Mouse (Mus musculus): ENCODE measurements around the gene Rps29. TPM values are rescaled to one million over a fixed set of nuclear protein-coding genes. Genes with fewer than 3 reads are reported as not detected.
A peak's percentile ranks its signal among the peaks of the same experiment; 100 is the strongest.

The Rps29 gene
- polyA plus RNA-seq, 1 experiment from 2014 or later: 1,642 TPM

DNA sequence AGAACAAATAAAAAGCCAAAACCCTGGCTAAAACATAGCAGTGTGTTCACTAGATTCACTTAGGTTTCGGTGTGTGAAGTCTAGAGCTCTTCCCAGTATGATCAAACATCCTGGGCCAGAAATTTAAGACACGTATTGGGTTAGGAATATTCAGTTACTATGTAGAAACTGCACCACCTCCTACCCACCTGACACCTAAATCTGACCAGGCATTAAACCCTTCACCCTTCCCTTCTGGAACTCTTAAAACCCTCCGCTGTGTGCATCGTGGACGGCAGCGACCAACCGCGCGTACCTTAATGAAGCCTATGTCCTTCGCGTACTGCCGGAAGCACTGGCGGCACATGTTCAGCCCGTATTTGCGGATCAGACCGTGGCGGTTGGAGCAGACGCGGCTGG is 621 bp downstream of the Rps29 start:
- Histone ChIP-seq H3K27ac (ENCODE audit: low read length) (peak overlapping the region; percentile 92), H3K9me3 (ENCODE audit: low read length) (no peaks in the 10 kb centered on the region), H3K4me3 (ENCODE audit: low read depth, low read length) (peak overlapping the region; percentile 53), H3K9ac (replicated peaks; ENCODE audit: low read depth) (peak overlapping the region; percentile 63), H3K27me3 (replicated peaks; ENCODE audit: insufficient read depth, low read length) (no peaks in the 10 kb centered on the region), H3K4me1 (ENCODE audit: insufficient read depth, low read depth, low read length) (peaks cover 4% of the 10 kb centered on the region; the same call in 1 of the 2 replicates), H3K4me2 (replicated peaks; ENCODE audit: low read depth, low read length) (peak overlapping the region; percentile 66), H3K36me3 (ENCODE audit: insufficient read depth, low read length) (0 out of 2 replicates have a peak, but pooled peaks cover 4% of the 10 kb centered on the region)
- no peak for ATAC-seq
- under 1% methylated on average over 19 of the region's 19 CpGs for WGBS
- DNase-seq (ENCODE audit: low spot score): peak; percentile 37
- TF ChIP-seq CTCF (IDR thresholded peaks at IDR 0.05) (no peak), EP300 (IDR thresholded peaks at IDR 0.05) (no peak)

DNA sequence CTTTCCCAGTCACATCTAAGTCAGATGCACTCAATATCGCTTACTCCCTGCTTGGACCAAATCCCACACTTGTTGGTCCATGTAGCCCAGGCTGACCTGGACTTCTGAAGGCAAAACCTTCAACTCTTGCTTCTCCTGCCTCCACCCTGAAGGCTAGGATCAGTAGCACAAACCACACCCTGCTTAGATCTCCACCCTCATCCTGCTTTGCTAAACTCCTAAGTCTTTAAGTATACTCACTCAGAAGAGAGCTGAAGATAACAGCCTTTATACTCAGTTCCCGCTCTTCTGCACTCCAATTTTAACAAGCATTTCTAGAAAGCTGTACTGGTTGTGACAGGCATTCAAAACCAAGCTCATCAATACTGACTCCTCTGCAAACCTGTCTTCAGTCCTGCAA is 1.9 kb downstream of the Rps29 start:
- Histone ChIP-seq H3K4me3 (ENCODE audit: low read depth, low read length) (no peak overlapping the region), H3K27me3 (replicated peaks; ENCODE audit: insufficient read depth, low read length) (no peaks in the 10 kb centered on the region), H3K9ac (replicated peaks; ENCODE audit: low read depth) (no peak overlapping the region), H3K4me2 (replicated peaks; ENCODE audit: low read depth, low read length) (no peak overlapping the region), H3K27ac (ENCODE audit: low read length) (no peak overlapping the region), H3K36me3 (ENCODE audit: insufficient read depth, low read length) (0 out of 2 replicates have a peak, but pooled peaks cover 4% of the 10 kb centered on the region), H3K4me1 (ENCODE audit: insufficient read depth, low read depth, low read length) (peaks cover 4% of the 10 kb centered on the region; the same call in 1 of the 2 replicates), H3K9me3 (ENCODE audit: low read length) (no peaks in the 10 kb centered on the region)
- no peak for DNase-seq (ENCODE audit: low spot score)
- no peak for ATAC-seq
- TF ChIP-seq EP300 (IDR thresholded peaks at IDR 0.05) (no peak), CTCF (IDR thresholded peaks at IDR 0.05) (no peak)
- 90% methylated on average over 2 of the region's 2 CpGs for WGBS

DNA sequence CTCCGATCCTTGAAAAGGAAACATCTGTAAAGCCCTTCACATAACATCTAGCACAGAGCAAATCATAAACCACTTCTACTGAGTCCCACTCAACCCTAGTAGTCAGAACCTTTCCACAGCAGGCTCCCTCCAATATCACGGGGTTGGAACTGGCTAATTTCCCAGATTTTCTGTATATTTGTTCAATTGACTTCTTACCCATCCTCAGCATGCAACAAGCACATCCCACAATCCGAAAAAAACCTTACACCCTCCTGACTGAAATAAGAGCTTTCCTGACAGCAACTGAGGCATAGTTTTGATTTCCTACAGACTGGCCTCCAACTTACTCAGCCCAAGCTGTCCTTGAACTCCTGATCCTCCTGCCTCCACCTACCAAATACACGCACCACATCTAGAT is 2.5 kb downstream of the Rps29 start:
- no peaks in the 10 kb centered on the region for H3K27me3 ChIP-seq (replicated peaks; ENCODE audit: insufficient read depth, low read length)
- TF ChIP-seq CTCF (IDR thresholded peaks at IDR 0.05) (no peak), EP300 (IDR thresholded peaks at IDR 0.05) (no peak)
- 0 out of 2 replicates have a peak, but pooled peaks cover 4% of the 10 kb centered on the region for H3K36me3 ChIP-seq (ENCODE audit: insufficient read depth, low read length)
- DNase-seq (ENCODE audit: low spot score) (no peak), ATAC-seq (no peak)
- no peaks in the 10 kb centered on the region for H3K9me3 ChIP-seq (ENCODE audit: low read length)
- 73% methylated on average over 4 of the region's 4 CpGs for WGBS
- H3K27ac ChIP-seq (ENCODE audit: low read length): no peak overlapping the region
- H3K4me3 ChIP-seq (ENCODE audit: low read depth, low read length): no peak overlapping the region
- H3K4me2 ChIP-seq (replicated peaks; ENCODE audit: low read depth, low read length): no peak overlapping the region
- peaks cover 4% of the 10 kb centered on the region; the same call in 1 of the 2 replicates for H3K4me1 ChIP-seq (ENCODE audit: insufficient read depth, low read depth, low read length)
- no peak overlapping the region for H3K9ac ChIP-seq (replicated peaks; ENCODE audit: low read depth)

DNA sequence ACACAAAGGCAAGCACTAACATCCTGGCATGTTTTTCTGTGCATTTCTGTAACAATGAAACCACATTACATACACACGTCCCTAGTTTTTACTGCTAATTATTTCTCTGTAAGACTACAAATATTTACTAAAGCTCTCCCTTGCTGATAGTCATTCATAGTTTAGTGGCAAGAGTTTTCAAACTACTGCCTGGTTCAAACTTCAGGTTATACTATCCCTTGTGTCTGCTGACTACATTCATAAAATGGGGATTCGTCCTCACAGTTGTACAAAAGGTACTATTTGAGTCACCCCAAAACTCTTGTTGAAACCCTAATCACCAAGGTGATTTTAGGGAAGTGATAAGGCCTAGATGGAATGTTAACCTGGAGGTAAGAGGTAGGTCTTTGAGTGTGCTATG is 3.1 kb downstream of the Rps29 start:
- H3K9me3 ChIP-seq (ENCODE audit: low read length): no peaks in the 10 kb centered on the region
- no peak for ATAC-seq
- no peaks in the 10 kb centered on the region for H3K27me3 ChIP-seq (replicated peaks; ENCODE audit: insufficient read depth, low read length)
- H3K4me3 ChIP-seq (ENCODE audit: low read depth, low read length): no peak overlapping the region
- no peak overlapping the region for H3K4me2 ChIP-seq (replicated peaks; ENCODE audit: low read depth, low read length)
- WGBS: 79% methylated on average over 2 of the region's 2 CpGs
- DNase-seq (ENCODE audit: low spot score): no peak
- TF ChIP-seq CTCF (IDR thresholded peaks at IDR 0.05) (no peak), EP300 (IDR thresholded peaks at IDR 0.05) (no peak)
- peaks cover 4% of the 10 kb centered on the region; the same call in 1 of the 2 replicates for H3K4me1 ChIP-seq (ENCODE audit: insufficient read depth, low read depth, low read length)
- no peak overlapping the region for H3K9ac ChIP-seq (replicated peaks; ENCODE audit: low read depth)
- H3K36me3 ChIP-seq (ENCODE audit: insufficient read depth, low read length): 0 out of 2 replicates have a peak, but pooled peaks cover 4% of the 10 kb centered on the region
- H3K27ac ChIP-seq (ENCODE audit: low read length): no peak overlapping the region

DNA sequence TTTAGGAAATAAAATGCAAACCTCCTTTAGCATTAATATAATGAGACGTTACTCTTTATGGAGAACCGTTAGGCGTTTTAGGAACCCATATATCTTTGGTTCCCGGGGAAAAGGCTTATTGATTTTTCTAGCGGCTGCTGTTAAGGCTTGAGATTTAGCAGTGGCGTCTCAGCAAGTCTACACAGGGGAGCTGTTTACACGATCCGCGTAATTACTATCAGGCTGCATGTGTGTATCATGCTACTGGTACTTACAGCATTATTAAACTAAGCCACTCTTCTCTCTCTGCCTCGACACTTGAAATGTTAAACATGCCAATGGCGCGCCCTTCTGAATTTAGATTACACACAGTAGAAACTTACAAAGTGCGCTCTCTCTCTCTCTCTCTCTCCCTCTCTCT is 8.9 kb downstream of the Rps29 start:
- Histone ChIP-seq H3K27ac (ENCODE audit: low read length) (no peak overlapping the region), H3K27me3 (replicated peaks; ENCODE audit: insufficient read depth, low read length) (no peaks in the 10 kb centered on the region), H3K9ac (replicated peaks; ENCODE audit: low read depth) (no peak overlapping the region), H3K9me3 (ENCODE audit: low read length) (no peaks in the 10 kb centered on the region), H3K36me3 (ENCODE audit: insufficient read depth, low read length) (no peaks in the 10 kb centered on the region), H3K4me2 (replicated peaks; ENCODE audit: low read depth, low read length) (no peak overlapping the region), H3K4me1 (ENCODE audit: insufficient read depth, low read depth, low read length) (no peaks in the 10 kb centered on the region), H3K4me3 (ENCODE audit: low read depth, low read length) (no peak overlapping the region)
- WGBS: 67% methylated on average over 13 of the region's 13 CpGs
- no peak for DNase-seq (ENCODE audit: low spot score)
- TF ChIP-seq CTCF (IDR thresholded peaks at IDR 0.05) (no peak), EP300 (IDR thresholded peaks at IDR 0.05) (no peak)
- ATAC-seq: no peak

DNA sequence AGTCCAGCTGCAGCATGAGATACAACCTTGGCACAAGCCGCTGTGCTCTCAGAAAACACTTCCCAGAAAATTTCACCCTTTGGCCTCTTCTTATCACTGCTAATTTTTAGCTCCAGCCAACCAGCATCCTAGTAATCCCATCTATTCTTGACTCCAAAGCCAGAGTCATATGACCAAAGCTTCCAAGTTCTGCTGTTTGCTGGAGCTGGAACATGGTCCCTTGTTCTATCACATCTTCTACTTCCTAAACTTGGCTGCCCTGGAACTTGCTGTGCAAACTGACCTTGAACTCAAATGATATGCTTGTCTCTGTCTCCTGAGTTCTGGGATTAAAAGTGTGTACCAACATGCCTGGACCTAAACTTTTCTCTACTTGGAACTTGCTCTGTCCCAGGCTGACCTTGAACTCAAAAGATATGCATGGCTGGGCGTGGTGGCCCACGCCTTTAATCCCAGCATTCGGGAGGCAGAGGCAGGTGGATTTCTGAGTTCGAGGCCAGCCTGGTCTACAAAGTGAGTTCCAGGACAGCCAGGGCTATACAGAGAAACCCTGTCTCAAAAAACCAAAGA is 11.7 kb downstream of the Rps29 start:
- Histone ChIP-seq H3K4me2 (replicated peaks; ENCODE audit: low read depth, low read length) (no peak overlapping the region), H3K36me3 (ENCODE audit: insufficient read depth, low read length) (no peaks in the 10 kb centered on the region), H3K4me1 (ENCODE audit: insufficient read depth, low read depth, low read length) (no peaks in the 10 kb centered on the region), H3K4me3 (ENCODE audit: low read depth, low read length) (no peak overlapping the region), H3K27ac (ENCODE audit: low read length) (no peak overlapping the region), H3K9ac (replicated peaks; ENCODE audit: low read depth) (no peak overlapping the region), H3K9me3 (ENCODE audit: low read length) (no peaks in the 10 kb centered on the region), H3K27me3 (replicated peaks; ENCODE audit: insufficient read depth, low read length) (no peaks in the 10 kb centered on the region)
- ATAC-seq: no peak
- TF ChIP-seq CTCF (IDR thresholded peaks at IDR 0.05) (no peak), EP300 (IDR thresholded peaks at IDR 0.05) (no peak)
- no peak for DNase-seq (ENCODE audit: low spot score)
- 88% methylated on average over 5 of the region's 5 CpGs for WGBS

Data from lung, postnatal 0 days (tissue).